ENCODE assay signal across 15 mouse cellular contexts in the genomic region with DNA sequence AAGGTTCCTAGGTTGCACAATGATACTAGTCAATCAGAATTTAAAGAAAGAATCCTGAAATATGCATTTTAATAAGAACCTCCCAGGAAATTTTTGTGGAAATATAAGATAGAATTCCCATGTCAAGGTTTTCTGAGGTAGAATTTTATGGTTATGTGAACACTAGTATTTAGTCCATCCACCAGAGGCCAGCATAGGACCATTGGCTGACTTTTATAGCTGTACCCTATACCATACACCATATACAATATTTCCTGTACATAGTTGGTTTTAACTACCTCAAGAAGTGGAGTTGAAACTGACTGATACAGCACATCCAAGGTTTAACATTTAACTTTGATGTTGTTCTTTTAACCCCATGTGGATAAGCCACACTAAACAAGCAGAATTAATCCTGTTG. TPM values are rescaled to one million over a fixed set of nuclear protein-coding genes. Genes with fewer than 3 reads are reported as not detected.
DNase-seq lines count a peak whose midpoint lies in the region; ATAC-seq lines count a peak whose summit lies in the region.
"Had no signal": no experiment of that assay in that cellular context is flagged by ENCODE, and none has a peak within 500 bp of the region (broad histone marks: within the 10 kb centered on the region; RNA-seq: fewer than 3 reads in every experiment).

No protein-coding gene starts in this region.

- ATAC-seq in forebrain, embryonic 14.5 days, result no peak
- ATAC-seq in forebrain, embryonic 12.5 days (ENCODE audit: low FRiP score), result no peak
- ATAC-seq in kidney, embryonic 15.5 days (replicated peaks; ENCODE audit: low FRiP score), result no peak
- ATAC-seq: forebrain, embryonic 13.5 days had no signal

- peaks cover 27% of the 10 kb centered on the region for H3K4me1 ChIP-seq in forebrain, embryonic 14.5 days (ENCODE audit: control insufficient read depth, insufficient read depth, low read length)
- peaks cover 35% of the 10 kb centered on the region for H3K4me1 ChIP-seq in forebrain, embryonic 12.5 days
- H3K4me1 ChIP-seq in kidney, embryonic 15.5 days, result peaks cover 27% of the 10 kb centered on the region

- H3K27ac ChIP-seq in forebrain, embryonic 14.5 days (ENCODE audit: low read depth, low read length), result no peak overlapping the region
- H3K27ac ChIP-seq in forebrain, embryonic 12.5 days, result no peak overlapping the region
- no peak overlapping the region for H3K27ac ChIP-seq in kidney, embryonic 15.5 days
- H3K27ac ChIP-seq: embryonic facial prominence, embryonic 12.5 days; forebrain, embryonic 13.5 days; liver, embryonic 14.5 days had no signal

- no peak overlapping the region for H3K4me3 ChIP-seq in forebrain, embryonic 14.5 days (ENCODE audit: low read depth, low read length)
- H3K4me3 ChIP-seq in forebrain, embryonic 12.5 days (replicated peaks), result no peak overlapping the region
- no peak overlapping the region for H3K4me3 ChIP-seq in kidney, embryonic 15.5 days (replicated peaks)
- H3K4me3 ChIP-seq: embryonic facial prominence, embryonic 12.5 days; forebrain, embryonic 13.5 days had no signal

- no peak overlapping the region for H3K9ac ChIP-seq in forebrain, embryonic 14.5 days (ENCODE audit: low read length)
- H3K9ac ChIP-seq in forebrain, embryonic 12.5 days, result no peak overlapping the region
- no peak overlapping the region for H3K9ac ChIP-seq in kidney, embryonic 15.5 days
- H3K9ac ChIP-seq: embryonic facial prominence, embryonic 12.5 days; forebrain, embryonic 13.5 days; liver, embryonic 14.5 days had no signal

- no peaks in the 10 kb centered on the region for H3K27me3 ChIP-seq in forebrain, embryonic 14.5 days (replicated peaks; ENCODE audit: control insufficient read depth, insufficient read depth, low read length)
- no peaks in the 10 kb centered on the region for H3K27me3 ChIP-seq in forebrain, embryonic 12.5 days
- no peaks in the 10 kb centered on the region for H3K27me3 ChIP-seq in kidney, embryonic 15.5 days
- H3K27me3 ChIP-seq: embryonic facial prominence, embryonic 12.5 days; forebrain, embryonic 13.5 days had no signal

- H3K4me2 ChIP-seq in forebrain, embryonic 14.5 days (ENCODE audit: low read length), result no peak overlapping the region
- H3K4me2 ChIP-seq in forebrain, embryonic 12.5 days, result no peak overlapping the region
- no peak overlapping the region for H3K4me2 ChIP-seq in kidney, embryonic 15.5 days
- H3K4me2 ChIP-seq: embryonic facial prominence, embryonic 12.5 days; forebrain, embryonic 13.5 days had no signal

- H3K36me3 ChIP-seq in forebrain, embryonic 14.5 days (ENCODE audit: control insufficient read depth, insufficient read depth, low read length), result no peaks in the 10 kb centered on the region
- no peaks in the 10 kb centered on the region for H3K36me3 ChIP-seq in forebrain, embryonic 12.5 days (replicated peaks)
- no peaks in the 10 kb centered on the region for H3K36me3 ChIP-seq in kidney, embryonic 15.5 days
- H3K36me3 ChIP-seq: embryonic facial prominence, embryonic 12.5 days had no signal

- H3K9me3 ChIP-seq in forebrain, embryonic 14.5 days (replicated peaks; ENCODE audit: control insufficient read depth, low read length), result no peaks in the 10 kb centered on the region
- no peaks in the 10 kb centered on the region for H3K9me3 ChIP-seq in forebrain, embryonic 12.5 days
- H3K9me3 ChIP-seq in kidney, embryonic 15.5 days (replicated peaks), result no peaks in the 10 kb centered on the region
- H3K9me3 ChIP-seq: embryonic facial prominence, embryonic 12.5 days; forebrain, embryonic 13.5 days had no signal

- peak; percentile 24 for DNase-seq in forebrain, embryonic 14.5 days (ENCODE audit: low spot score)
- DNase-seq in kidney, postnatal 10 days, result peak; percentile 22
- peak; percentile 63 for DNase-seq in thymus, postnatal 14 days
- no peak for DNase-seq in thymus, postnatal 10 days (ENCODE audit: low spot score in 2 of 2)
- peak; percentile 52 for DNase-seq in thymus, postnatal 4 days
- no peak for DNase-seq in urinary bladder, postnatal 4 days (ENCODE audit: low spot score in 2 of 2)
- DNase-seq: adrenal gland, postnatal 10 days; cerebellum, adult 11-12 months; kidney, adult 2 months had no signal

RNA-seq across cellular contexts. Expression of gene Rag2, which starts 27.3 kb away (rescaled TPM):
- 0.14 TPM in 1 of 2 replicates, not detected in the other for polyA plus RNA-seq in forebrain, embryonic 14.5 days (2014; fragmentation: Nextera tagmentation; extraction: Ambion mirVana)
- not detected in 2 replicates for polyA plus RNA-seq in forebrain, embryonic 12.5 days (2016; fragmentation: Nextera tagmentation; extraction: Ambion mirVana)
- polyA plus RNA-seq in kidney, embryonic 15.5 days (2015; fragmentation: Nextera tagmentation; extraction: Ambion mirVana), result 0.10 TPM in 1 of 2 replicates, not detected in the other
- polyA plus RNA-seq: forebrain, embryonic 13.5 days; gonadal fat pad, adult 2 months; kidney, adult 2 months had no signal

RNA-seq across cellular contexts. Expression of gene Rag1, which starts 52.1 kb away (rescaled TPM):
- 0.07 and 0.13 TPM in 2 replicates for polyA plus RNA-seq in forebrain, embryonic 14.5 days (2014; fragmentation: Nextera tagmentation; extraction: Ambion mirVana)
- 0.04 and 0.14 TPM in 2 replicates for polyA plus RNA-seq in forebrain, embryonic 12.5 days (2016; fragmentation: Nextera tagmentation; extraction: Ambion mirVana)
- polyA plus RNA-seq in kidney, embryonic 15.5 days (2015; fragmentation: Nextera tagmentation; extraction: Ambion mirVana), result 0.05 and 0.06 TPM in 2 replicates
- polyA plus RNA-seq: kidney, adult 2 months had no signal

RNA-seq across cellular contexts. Expression of gene B230118H07Rik, which starts 52.1 kb away (rescaled TPM):
- 50.2 and 58.8 TPM in 2 replicates for polyA plus RNA-seq in forebrain, embryonic 14.5 days (2014; fragmentation: Nextera tagmentation; extraction: Ambion mirVana)
- polyA plus RNA-seq in forebrain, embryonic 12.5 days (2016; fragmentation: Nextera tagmentation; extraction: Ambion mirVana), result 51.7 and 59.1 TPM in 2 replicates
- polyA plus RNA-seq in kidney, embryonic 15.5 days (2015; fragmentation: Nextera tagmentation; extraction: Ambion mirVana), result 58.6 and 58.7 TPM in 2 replicates

Comparison
In these comparisons a context has a peak if more than half of its experiments do, and no peak if none do; other contexts are left out.
1. DNase-seq: peak in forebrain, embryonic 14.5 days (single experiment), kidney, postnatal 10 days (single experiment), thymus, postnatal 14 days (single experiment) and thymus, postnatal 4 days (single experiment); none in thymus, postnatal 10 days (0 of 2) and urinary bladder, postnatal 4 days (0 of 2).